Mouse (Mus musculus) 416B (cell line): Measurements from ENCODE around the gene Calm4.

Experiments used
- DNase-seq: peaks from one replicate; pipeline ENCODE4 v3.0.0; 2011; ENCODE audit warnings: low read depth

Gene Calm4

DNA sequence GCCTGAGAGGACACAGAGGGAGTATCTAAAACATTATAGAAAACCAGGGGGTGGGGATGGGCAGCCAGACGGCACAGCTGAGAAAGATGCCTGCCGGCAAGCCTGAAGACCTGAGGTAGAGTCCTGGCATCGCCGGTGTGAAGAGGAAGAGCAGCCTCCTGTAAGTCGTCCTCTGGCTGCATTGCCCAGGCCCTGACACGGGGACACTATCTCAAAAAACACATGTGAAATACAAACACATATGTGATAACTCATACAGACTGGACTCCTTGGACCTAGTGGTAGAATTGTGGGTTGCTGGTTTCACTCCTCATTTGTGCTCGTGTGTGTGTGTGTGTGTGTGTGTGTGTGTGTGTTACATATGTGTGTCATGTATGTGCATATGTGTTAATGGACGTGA lies 23.7 kb downstream of the Calm4 start:
- no peak for DNase-seq

GRCm38 (mm10) chr13:3862325-3862724 lies 24.8 kb downstream of the Calm4 start:
- no peak for DNase-seq

- no peak for DNase-seq
Measured at GRCm38 (mm10) chr13:3862922-3863580, 25.5 kb downstream of the Calm4 start.

DNA sequence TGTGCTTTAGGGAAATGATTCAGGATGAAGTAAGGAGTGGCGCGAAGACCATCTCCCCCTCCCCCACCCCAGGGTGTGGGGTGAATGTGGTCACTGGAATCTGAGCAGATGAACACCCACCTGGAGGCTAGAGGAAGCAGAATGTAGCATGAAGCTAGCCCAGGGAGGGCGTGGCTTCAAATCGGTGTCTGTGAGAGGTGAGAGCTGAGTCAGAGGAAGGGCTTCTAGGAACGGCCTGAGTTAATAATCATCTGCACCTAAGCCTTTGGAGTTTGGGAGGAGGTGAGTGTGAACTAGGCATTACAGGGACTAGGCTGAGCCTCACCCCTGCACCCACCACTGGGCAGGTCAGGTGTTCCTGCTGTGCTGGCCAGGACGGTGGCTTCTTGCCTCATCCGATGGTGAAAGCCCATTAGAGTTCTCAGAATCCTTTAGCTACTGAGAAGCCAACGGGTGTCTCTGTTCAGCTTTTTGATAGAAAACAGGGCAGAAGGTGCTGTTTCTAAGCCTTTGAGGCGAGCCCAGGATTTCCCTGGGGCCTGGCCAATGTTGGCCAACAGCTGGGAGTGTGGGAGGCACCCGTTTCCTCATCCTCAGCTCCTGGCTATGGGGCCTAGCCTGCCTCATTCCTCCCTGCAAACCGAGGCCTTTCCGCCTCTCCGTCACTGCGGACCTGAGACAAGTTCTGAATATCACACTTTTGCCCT lies 28.2 kb downstream of the Calm4 start:
- DNase-seq, result peak; percentile 50

GRCm38 (mm10) chr13:3866355-3867052 lies 28.9 kb downstream of the Calm4 start:
- no peak for DNase-seq

DNA sequence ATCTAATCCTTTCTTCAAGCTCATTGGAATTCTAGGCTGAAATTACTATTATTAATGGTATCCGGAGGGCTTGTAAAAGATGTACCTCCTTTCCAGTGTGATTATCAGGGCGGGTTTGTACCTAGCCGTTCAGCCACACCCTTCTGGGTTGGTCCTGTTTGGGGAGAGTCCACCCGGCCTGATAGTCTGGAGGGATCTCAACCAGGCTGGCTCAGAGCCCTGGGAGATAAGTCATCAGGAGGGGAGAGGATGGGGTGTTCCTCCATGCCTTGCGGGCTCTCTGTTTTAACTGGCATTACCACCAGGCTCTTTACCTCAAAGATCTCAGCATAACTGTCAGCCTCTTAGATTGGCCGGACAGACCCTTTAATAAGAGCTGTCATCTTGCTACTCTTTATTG lies 29.6 kb downstream of the Calm4 start:
- DNase-seq, result no peak

- no peak for DNase-seq
Measured at GRCm38 (mm10) chr13:3869901-3870300, 32.3 kb downstream of the Calm4 start.

DNA sequence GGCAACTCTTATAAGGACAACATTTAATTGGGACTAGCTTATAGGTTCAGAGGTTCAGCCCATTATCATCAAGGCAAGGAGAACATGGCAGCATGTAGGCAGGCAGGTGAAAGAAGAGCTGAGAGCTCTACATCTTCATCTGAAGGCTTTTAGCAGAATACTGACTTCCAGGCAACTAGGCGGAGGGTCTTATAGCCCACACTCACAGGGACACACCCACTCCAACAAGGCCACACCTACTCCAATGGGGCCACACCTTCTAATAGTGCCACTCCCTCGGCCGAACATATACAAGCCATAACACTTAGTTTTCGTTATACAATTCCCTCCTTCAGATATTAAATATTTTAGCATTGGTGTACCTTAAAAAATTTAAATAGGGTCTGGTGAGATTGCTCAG lies 35.3 kb downstream of the Calm4 start:
- no peak for DNase-seq

- no peak for DNase-seq
Measured at GRCm38 (mm10) chr13:3876448-3876847, 38.9 kb downstream of the Calm4 start.

- DNase-seq, result no peak
Measured at GRCm38 (mm10) chr13:3877185-3877584, 39.6 kb downstream of the Calm4 start.

- no peak for DNase-seq
Measured at GRCm38 (mm10) chr13:3877679-3878220, 40.2 kb downstream of the Calm4 start.

GRCm38 (mm10) chr13:3886663-3887062 lies 49.1 kb downstream of the Calm4 start:
- DNase-seq, result peak; percentile 51
